ENCODE assay signal across 8 mouse cellular contexts in the genomic region with DNA sequence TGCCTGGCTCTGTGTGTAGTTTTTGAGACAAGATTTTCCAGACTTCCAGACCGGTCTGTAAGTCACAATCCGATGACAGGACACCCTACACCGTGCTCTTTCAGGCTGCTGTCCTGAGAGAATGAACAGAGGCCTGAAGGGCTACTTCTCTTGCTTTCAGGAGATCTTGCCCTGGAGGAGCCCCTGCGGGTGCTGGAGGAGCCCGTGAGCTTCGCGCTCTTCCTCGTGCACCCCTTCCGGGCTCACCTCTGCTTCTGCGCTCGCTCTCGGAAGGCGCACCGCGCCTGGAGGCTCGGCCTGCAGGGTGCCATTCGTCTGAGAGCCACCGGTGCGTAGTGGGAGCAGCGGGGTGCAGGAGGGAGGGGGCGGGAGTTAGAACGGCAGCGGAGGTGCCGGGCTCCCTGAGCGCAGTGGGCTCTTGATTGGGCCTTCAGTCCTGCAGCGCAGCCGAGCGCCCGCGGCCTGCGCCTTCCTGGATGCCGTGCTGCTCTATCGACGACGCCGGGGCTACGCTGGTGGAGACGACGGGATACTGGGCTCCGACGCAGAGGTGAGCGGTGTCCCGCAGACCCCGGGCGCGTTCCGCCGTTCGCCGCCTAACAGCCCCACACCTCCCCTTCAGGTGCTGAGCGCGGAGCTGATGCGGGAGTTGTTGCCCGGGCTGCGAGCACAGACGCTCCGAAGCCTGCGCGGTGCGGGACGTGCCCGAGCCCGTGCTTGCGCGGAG. TPM values are rescaled to one million over a fixed set of nuclear protein-coding genes. Genes with fewer than 3 reads are reported as not detected.
DNase-seq lines count a peak whose midpoint lies in the region; ATAC-seq and TF ChIP-seq lines count a peak whose summit lies in the region.

No protein-coding gene starts in this region.

- peak overlapping the region; percentile 25 for H3K4me3 ChIP-seq in left cerebral cortex, adult 2 months
- peak overlapping the region; percentile 29 for H3K4me3 ChIP-seq in intestine, embryonic 14.5 days (ENCODE audit: low read depth, low read length)

- TF ChIP-seq CTCF in left cerebral cortex, adult 2 months (IDR thresholded peaks at IDR 0.05): no peak

- intact Hi-C loops in left cerebral cortex, adult 2 months (cut with DNase I): no loop called here
- intact Hi-C loops in left cerebral cortex, postnatal 4 days (cut with DNase I): no loop called here

- H3K4me1 ChIP-seq in intestine, embryonic 14.5 days (replicated peaks; ENCODE audit: control insufficient read depth, insufficient read depth, low read length): peaks cover 14% of the 10 kb centered on the region

- peak overlapping the region; percentile 20 for H3K9ac ChIP-seq in intestine, embryonic 14.5 days (ENCODE audit: low read length)

- DNase-seq in left cerebral cortex, adult 2 months (ENCODE audit: extremely low spot score in 1 of 2, low spot score in 2 of 2): no peak
- DNase-seq in left cerebral cortex, adult 8-10 months (ENCODE audit: low spot score in 2 of 2): no peak
- peak; percentile 42 for DNase-seq in embryo, embryonic 9.5 days (ENCODE audit: extremely low spot score)
- peak; percentile 79 for DNase-seq in intestine, embryonic 14.5 days (ENCODE audit: low spot score)
- DNase-seq in neural tube, embryonic 10.5 days (ENCODE audit: extremely low spot score, low spot score): peak; percentile 54
- DNase-seq in adrenal gland, adult 8-10 months: no peak
- DNase-seq in left cerebral cortex, postnatal 4 days: no peak
- DNase-seq in cerebellum, postnatal 25 days: no peak

- H3K4me2 ChIP-seq in intestine, embryonic 14.5 days (ENCODE audit: low read length): peak overlapping the region; percentile 65

- H3K27me3 ChIP-seq in intestine, embryonic 14.5 days (replicated peaks; ENCODE audit: control insufficient read depth, insufficient read depth, low read length): 0 out of 2 replicates have a peak, but pooled peaks cover 6% of the 10 kb centered on the region

- H3K36me3 ChIP-seq in intestine, embryonic 14.5 days (ENCODE audit: control insufficient read depth, insufficient read depth, low read length): no peaks in the 10 kb centered on the region

- H3K27ac ChIP-seq in left cerebral cortex, adult 2 months: no peak overlapping the region
- H3K27ac ChIP-seq in intestine, embryonic 14.5 days (ENCODE audit: low read depth): no peak overlapping the region

- WGBS in intestine, embryonic 14.5 days: 4% methylated on average over 56 of the region's 65 CpGs

- H3K9me3 ChIP-seq in intestine, embryonic 14.5 days (ENCODE audit: control insufficient read depth, low read length): no peaks in the 10 kb centered on the region

- ATAC-seq in intestine, embryonic 14.5 days (replicated peaks; ENCODE audit: low FRiP score, low TSS enrichment, low read depth): peak; percentile 0; the same call in 1 of the 2 replicates

RNA-seq across cellular contexts. Expression of gene Fam129c, which starts 4.7 kb away (rescaled TPM):
- total RNA-seq in left cerebral cortex, adult 2 months (2021): 1 to 10 TPM; 3.1 to 4.0 TPM
- 1 to 10 TPM; 1.2 to 3.5 (median 2.3) TPM for total RNA-seq in left cerebral cortex, adult 8-10 months (2022)
- polyA plus RNA-seq in intestine, embryonic 14.5 days (2014; fragmentation: Nextera tagmentation; extraction: Ambion mirVana): 3.1 and 4.9 TPM in 2 replicates
- total RNA-seq in adrenal gland, adult 8-10 months (2022): 1 to 10 TPM; 1.5 to 3.0 (median 2.3) TPM
- total RNA-seq in left cerebral cortex, postnatal 4 days (2021): 1 to 10 TPM; 7.9 to 8.0 TPM

RNA-seq across cellular contexts. Expression of gene Colgalt1, which starts 8.7 kb away (rescaled TPM):
- total RNA-seq in left cerebral cortex, adult 2 months (2021): 10 to 100 TPM; 47.2 to 50.9 TPM
- total RNA-seq in left cerebral cortex, adult 8-10 months (2022): 10 to 100 TPM; 38.6 to 51.4 (median 45.8) TPM
- polyA plus RNA-seq in intestine, embryonic 14.5 days (2014; fragmentation: Nextera tagmentation; extraction: Ambion mirVana): 84.4 and 85.3 TPM in 2 replicates
- total RNA-seq in adrenal gland, adult 8-10 months (2022): 10 to 100 TPM; 64.7 to 78.0 (median 69.1) TPM
- 10 to 100 TPM; 88.2 to 88.6 TPM for total RNA-seq in left cerebral cortex, postnatal 4 days (2021)

RNA-seq across cellular contexts. Expression of gene Pgls, which starts 10.1 kb away (rescaled TPM):
- 10 to 100 TPM; 29.1 to 33.0 TPM for total RNA-seq in left cerebral cortex, adult 2 months (2021)
- total RNA-seq in left cerebral cortex, adult 8-10 months (2022): 10 to 100 TPM; 28.7 to 31.1 (median 29.3) TPM
- 273 and 286 TPM in 2 replicates for polyA plus RNA-seq in intestine, embryonic 14.5 days (2014; fragmentation: Nextera tagmentation; extraction: Ambion mirVana)
- total RNA-seq in adrenal gland, adult 8-10 months (2022): 100 to 1,000 TPM; 116 to 141 (median 124) TPM
- total RNA-seq in left cerebral cortex, postnatal 4 days (2021): 10 to 100 TPM; 85.7 to 97.3 TPM

RNA-seq across cellular contexts. Expression of gene Slc27a1, which starts 33.4 kb away (rescaled TPM):
- total RNA-seq in left cerebral cortex, adult 2 months (2021): 100 to 1,000 TPM; 108 to 109 TPM
- 100 to 1,000 TPM in 1 of 4 experiments, 10 to 100 TPM in 3; 94.4 to 105 (median 97.5) TPM for total RNA-seq in left cerebral cortex, adult 8-10 months (2022)
- polyA plus RNA-seq in intestine, embryonic 14.5 days (2014; fragmentation: Nextera tagmentation; extraction: Ambion mirVana): 15.8 and 20.0 TPM in 2 replicates
- total RNA-seq in adrenal gland, adult 8-10 months (2022): 100 to 1,000 TPM; 141 to 186 (median 160) TPM
- 10 to 100 TPM; 60.5 to 71.1 TPM for total RNA-seq in left cerebral cortex, postnatal 4 days (2021)

RNA-seq across cellular contexts. Expression of gene Nxnl1, which starts 35.7 kb away (rescaled TPM):
- under 1 TPM in 1 of 2 experiments, not detected in 1; 0.11 TPM for total RNA-seq in left cerebral cortex, adult 2 months (2021)
- under 1 TPM in 2 of 4 experiments, not detected in 2; 0.17 to 0.21 TPM for total RNA-seq in left cerebral cortex, adult 8-10 months (2022)
- not detected in 2 replicates for polyA plus RNA-seq in intestine, embryonic 14.5 days (2014; fragmentation: Nextera tagmentation; extraction: Ambion mirVana)
- 1 to 10 TPM in 1 of 4 experiments, under 1 TPM in 3; 0.40 to 1.3 (median 0.49) TPM for total RNA-seq in adrenal gland, adult 8-10 months (2022)
- total RNA-seq in left cerebral cortex, postnatal 4 days (2021): not detected

Comparison
In these comparisons a context has a peak if more than half of its experiments do, and no peak if none do; other contexts are left out.
1. DNase-seq: peak in embryo, embryonic 9.5 days (single experiment), intestine, embryonic 14.5 days (single experiment) and neural tube, embryonic 10.5 days (single experiment); none in left cerebral cortex, adult 2 months (0 of 2), left cerebral cortex, adult 8-10 months (0 of 2), adrenal gland, adult 8-10 months (single experiment), left cerebral cortex, postnatal 4 days (single experiment) and cerebellum, postnatal 25 days (0 of 2).